Mouse (Mus musculus) bone marrow, adult 2 months (tissue): ENCODE measurements around the gene Abcg8. TPM values are rescaled to one million over a fixed set of nuclear protein-coding genes. Genes with fewer than 3 reads are reported as not detected.

Experiments
- H3K27ac ChIP-seq: fragments of 200-500 bp; 2 replicates; pipeline ENCODE4 v1.5.1; 2012; ENCODE audit warnings: low read depth, mild to moderate bottlenecking, control low read depth, inconsistent platforms, low read length; ENCODE audit not compliant: control insufficient read depth, poor library complexity, insufficient read depth
- H3K4me1 ChIP-seq: fragments of 200-500 bp; 2 replicates; pipeline ENCODE4 v1.6.1; 2011; ENCODE audit warnings: low read length; ENCODE audit not compliant: control insufficient read depth, insufficient read depth
- H3K4me3 ChIP-seq: fragments of 200-500 bp; replicated peaks from 2 replicates; pipeline ENCODE3; 2011; ENCODE audit warnings: mild to moderate bottlenecking, low read depth, low read length, control low read depth; ENCODE audit not compliant: control insufficient read depth
- CTCF ChIP-seq: fragments of 200-500 bp; IDR thresholded peaks from 2 replicates; pipeline ENCODE4 v1.5.1; 2011; ENCODE audit warnings: low read length, control low read depth; ENCODE audit not compliant: control insufficient read depth, insufficient read depth
- POLR2A ChIP-seq: fragments of 200-500 bp; IDR thresholded peaks from 2 replicates; pipeline ENCODE4 v1.6.1; 2011; ENCODE audit warnings: low read depth, mild to moderate bottlenecking, control low read depth, low read length, borderline replicate concordance; ENCODE audit not compliant: control insufficient read depth
- WGBS: fragments of 180-500 bp; shearing (Covaris S2); methylation state at CpG from one replicate; pipeline ENCODE4 v1.1.7; 2018; 5-methylcytosine and 5-hydroxymethylcytosine counted together
- polyA plus RNA-seq: library from polyadenylated mRNA; stranded (reverse); fragments of >200 nt; gene quantifications from 2 replicates; pipeline ENCODE4 v1.2.4, GENCODE M21; 2011; ENCODE audit warnings: low replicate concordance; ENCODE audit not compliant: missing spikeins, insufficient read depth, insufficient read length

Gene Abcg8
- polyA plus RNA-seq, 1 experiment = not detected

- peaks cover 2% of the 10 kb centered on the region; the same call in 1 of the 2 replicates for H3K4me1 ChIP-seq
- no peak overlapping the region for H3K4me3 ChIP-seq
- TF ChIP-seq POLR2A (no peak), CTCF (peak; percentile 75)
- WGBS = 30% methylated on average over 3 of the region's 3 CpGs
- no peak overlapping the region for H3K27ac ChIP-seq
Measured at GRCm38 (mm10) chr17:84641893-84642292, 34.2 kb upstream of the Abcg8 start.

GRCm38 (mm10) chr17:84642324-84642723 is 33.8 kb upstream of the Abcg8 start:
- 87% methylated on average over 9 of the region's 9 CpGs for WGBS
- TF ChIP-seq CTCF = no peak
- TF ChIP-seq POLR2A = no peak
- no peak overlapping the region for H3K27ac ChIP-seq
- no peak overlapping the region for H3K4me3 ChIP-seq
- H3K4me1 ChIP-seq = peaks cover 2% of the 10 kb centered on the region; the same call in 1 of the 2 replicates

GRCm38 (mm10) chr17:84644292-84645050 is 31.6 kb upstream of the Abcg8 start:
- 71% methylated on average over 16 of the region's 16 CpGs for WGBS
- no peak overlapping the region for H3K4me3 ChIP-seq
- H3K4me1 ChIP-seq = peaks cover 4% of the 10 kb centered on the region; the same call in 1 of the 2 replicates
- TF ChIP-seq POLR2A = no peak
- TF ChIP-seq CTCF = no peak
- no peak overlapping the region for H3K27ac ChIP-seq

- WGBS = 81% methylated on average over 9 of the region's 9 CpGs
- TF ChIP-seq POLR2A = no peak
- no peak for TF ChIP-seq CTCF
Measured at GRCm38 (mm10) chr17:84645119-84645518, 31.0 kb upstream of the Abcg8 start.

GRCm38 (mm10) chr17:84645894-84646293 is 30.2 kb upstream of the Abcg8 start:
- Histone ChIP-seq H3K27ac (no peak overlapping the region), H3K4me3 (no peak overlapping the region), H3K4me1 (peaks cover 4% of the 10 kb centered on the region; the same call in 1 of the 2 replicates)
- TF ChIP-seq POLR2A (no peak), CTCF (no peak)
- WGBS = 18% methylated on average over 5 of the region's 7 CpGs

More at GRCm38 (mm10) chr17:84645119-84645518, 31.0 kb upstream of the Abcg8 start:
- H3K4me1 ChIP-seq = peaks cover 4% of the 10 kb centered on the region; the same call in 1 of the 2 replicates
- H3K4me3 ChIP-seq = no peak overlapping the region
- no peak overlapping the region for H3K27ac ChIP-seq

- Histone ChIP-seq H3K27ac (no peak overlapping the region), H3K4me1 (peaks cover 4% of the 10 kb centered on the region; the same call in 1 of the 2 replicates), H3K4me3 (no peak overlapping the region)
- TF ChIP-seq POLR2A (no peak), CTCF (no peak)
- 67% methylated on average over 2 of the region's 2 CpGs for WGBS
Measured at GRCm38 (mm10) chr17:84646477-84646876, 29.6 kb upstream of the Abcg8 start.

GRCm38 (mm10) chr17:84647630-84648029 is 28.5 kb upstream of the Abcg8 start:
- peaks cover 4% of the 10 kb centered on the region; the same call in 1 of the 2 replicates for H3K4me1 ChIP-seq
- H3K27ac ChIP-seq = no peak overlapping the region
- H3K4me3 ChIP-seq = no peak overlapping the region
- TF ChIP-seq POLR2A (no peak), CTCF (no peak)
- WGBS = 25% methylated on average over 4 of the region's 4 CpGs

- Histone ChIP-seq H3K4me1 (peaks cover 4% of the 10 kb centered on the region; the same call in 1 of the 2 replicates), H3K27ac (no peak overlapping the region), H3K4me3 (no peak overlapping the region)
- 89% methylated on average over 9 of the region's 9 CpGs for WGBS
- TF ChIP-seq CTCF (no peak), POLR2A (no peak)
Measured at GRCm38 (mm10) chr17:84650302-84651017, 25.6 kb upstream of the Abcg8 start.
